Mouse (Mus musculus): ENCODE results near the gene Syn3. TPM values are rescaled to one million over a fixed set of nuclear protein-coding genes. Genes with fewer than 3 reads are reported as not detected.
"Not testable (repeated sequence)": the region's sequence is repeated elsewhere in the genome, so short reads cannot be mapped to it uniquely, and the experiment has no call there.

Syn3 gene
- polyA plus RNA-seq, 1 experiment from 2014 or later = 4.4 TPM

- H3K9me3 ChIP-seq (ENCODE audit: control insufficient read depth, low read length) = no peaks in the 10 kb centered on the region
- H3K36me3 ChIP-seq (ENCODE audit: control insufficient read depth, insufficient read depth, low read length) = no peaks in the 10 kb centered on the region
- WGBS = 78% methylated on average over 4 of the region's 4 CpGs
These were observed 113.0 kb downstream of the Syn3 start for GRCm38 (mm10) chr10:86385656-86386055.

GRCm38 (mm10) chr10:86384655-86385054 lies 114.0 kb downstream of the Syn3 start:
- peak; percentile 21 for DNase-seq (ENCODE audit: low spot score, missing footprints)
- H3K27me3 ChIP-seq (ENCODE audit: control insufficient read depth, insufficient read depth, low read length) = no peaks in the 10 kb centered on the region
- no peaks in the 10 kb centered on the region for H3K9me3 ChIP-seq (ENCODE audit: control insufficient read depth, low read length)
- ATAC-seq (ENCODE audit: low FRiP score) = no peak
- H3K4me2 ChIP-seq = no peak overlapping the region
- 91% methylated on average over 2 of the region's 2 CpGs for WGBS
- no peak overlapping the region for H3K9ac ChIP-seq (ENCODE audit: low read length)
- no peak overlapping the region for H3K27ac ChIP-seq (ENCODE audit: low read depth, low read length)
- H3K4me3 ChIP-seq (ENCODE audit: low read depth, low read length) = no peak overlapping the region
- peaks cover 1% of the 10 kb centered on the region; the same call in 1 of the 2 replicates for H3K4me1 ChIP-seq (ENCODE audit: control insufficient read depth, insufficient read depth, low read length)
- H3K36me3 ChIP-seq (ENCODE audit: control insufficient read depth, insufficient read depth, low read length) = no peaks in the 10 kb centered on the region

More at GRCm38 (mm10) chr10:86385656-86386055, 113.0 kb downstream of the Syn3 start:
- H3K4me1 ChIP-seq (ENCODE audit: control insufficient read depth, insufficient read depth, low read length) = peaks cover 3% of the 10 kb centered on the region; the same call in 1 of the 2 replicates
- H3K27me3 ChIP-seq (ENCODE audit: control insufficient read depth, insufficient read depth, low read length) = no peaks in the 10 kb centered on the region
- H3K4me2 ChIP-seq = no peak overlapping the region
- DNase-seq (ENCODE audit: low spot score, missing footprints) = peak; percentile 47
- no peak for ATAC-seq (ENCODE audit: low FRiP score)
- no peak overlapping the region for H3K4me3 ChIP-seq (ENCODE audit: low read depth, low read length)
- no peak overlapping the region for H3K27ac ChIP-seq (ENCODE audit: low read depth, low read length)
- H3K9ac ChIP-seq (ENCODE audit: low read length) = no peak overlapping the region

- H3K27ac ChIP-seq (ENCODE audit: low read depth, low read length) = no peak overlapping the region
- no peak overlapping the region for H3K4me2 ChIP-seq
- H3K9me3 ChIP-seq (ENCODE audit: control insufficient read depth, low read length) = no peaks in the 10 kb centered on the region
- H3K4me1 ChIP-seq (ENCODE audit: control insufficient read depth, insufficient read depth, low read length) = no peaks in the 10 kb centered on the region
- no peak overlapping the region for H3K4me3 ChIP-seq (ENCODE audit: low read depth, low read length)
- H3K9ac ChIP-seq (ENCODE audit: low read length) = no peak overlapping the region
- no peaks in the 10 kb centered on the region for H3K36me3 ChIP-seq (ENCODE audit: control insufficient read depth, insufficient read depth, low read length)
- ATAC-seq (ENCODE audit: low FRiP score) (no peak), DNase-seq (ENCODE audit: low spot score, missing footprints) (no peak)
- no peaks in the 10 kb centered on the region for H3K27me3 ChIP-seq (ENCODE audit: control insufficient read depth, insufficient read depth, low read length)
- 34% methylated on average over 2 of the region's 2 CpGs for WGBS
These were observed 116.8 kb downstream of the Syn3 start for GRCm38 (mm10) chr10:86381922-86382260.

- Histone ChIP-seq H3K9me3 (ENCODE audit: control insufficient read depth, low read length) (no peaks in the 10 kb centered on the region), H3K4me3 (ENCODE audit: low read depth, low read length) (no peak overlapping the region), H3K4me2 (no peak overlapping the region), H3K4me1 (ENCODE audit: control insufficient read depth, insufficient read depth, low read length) (no peaks in the 10 kb centered on the region), H3K27ac (ENCODE audit: low read depth, low read length) (no peak overlapping the region), H3K27me3 (ENCODE audit: control insufficient read depth, insufficient read depth, low read length) (no peaks in the 10 kb centered on the region), H3K9ac (ENCODE audit: low read length) (no peak overlapping the region), H3K36me3 (ENCODE audit: control insufficient read depth, insufficient read depth, low read length) (no peaks in the 10 kb centered on the region)
- WGBS = 75% methylated on average over 9 of the region's 9 CpGs
- no peak for ATAC-seq (ENCODE audit: low FRiP score)
- DNase-seq (ENCODE audit: low spot score, missing footprints) = peak; percentile 53
These were observed 117.4 kb downstream of the Syn3 start for GRCm38 (mm10) chr10:86381150-86381921.

- 87% methylated on average over 2 of the region's 2 CpGs for WGBS
- no peaks in the 10 kb centered on the region for H3K36me3 ChIP-seq (ENCODE audit: control insufficient read depth, insufficient read depth, low read length)
- no peak overlapping the region for H3K4me2 ChIP-seq
These were observed 118.1 kb downstream of the Syn3 start for GRCm38 (mm10) chr10:86380626-86381025.

GRCm38 (mm10) chr10:86378803-86379202 lies 119.9 kb downstream of the Syn3 start:
- WGBS = 87% methylated on average over 2 of the region's 2 CpGs
- not testable (repeated sequence) for H3K4me2 ChIP-seq; ATAC-seq (ENCODE audit: low FRiP score)

More at GRCm38 (mm10) chr10:86380626-86381025, 118.1 kb downstream of the Syn3 start:
- Histone ChIP-seq H3K27ac (ENCODE audit: low read depth, low read length) (no peak overlapping the region), H3K9ac (ENCODE audit: low read length) (no peak overlapping the region), H3K4me1 (ENCODE audit: control insufficient read depth, insufficient read depth, low read length) (no peaks in the 10 kb centered on the region), H3K27me3 (ENCODE audit: control insufficient read depth, insufficient read depth, low read length) (no peaks in the 10 kb centered on the region), H3K9me3 (ENCODE audit: control insufficient read depth, low read length) (no peaks in the 10 kb centered on the region), H3K4me3 (ENCODE audit: low read depth, low read length) (no peak overlapping the region)
- ATAC-seq (ENCODE audit: low FRiP score) = no peak
- peak; percentile 61 for DNase-seq (ENCODE audit: low spot score, missing footprints)

GRCm38 (mm10) chr10:86376392-86377185 lies 122.1 kb downstream of the Syn3 start:
- H3K4me1 ChIP-seq (ENCODE audit: control insufficient read depth, insufficient read depth, low read length) = no peaks in the 10 kb centered on the region
- no peak overlapping the region for H3K9ac ChIP-seq (ENCODE audit: low read length)
- WGBS = 75% methylated on average over 8 of the region's 8 CpGs
- ATAC-seq (ENCODE audit: low FRiP score) (no peak; the same call in 1 of the 2 replicates), DNase-seq (ENCODE audit: low spot score, missing footprints) (peak; percentile 51)
- no peak overlapping the region for H3K4me3 ChIP-seq (ENCODE audit: low read depth, low read length)
- H3K36me3 ChIP-seq (ENCODE audit: control insufficient read depth, insufficient read depth, low read length) = no peaks in the 10 kb centered on the region
- no peak overlapping the region for H3K4me2 ChIP-seq
- no peaks in the 10 kb centered on the region for H3K9me3 ChIP-seq (ENCODE audit: control insufficient read depth, low read length)
- H3K27ac ChIP-seq (ENCODE audit: low read depth, low read length) = no peak overlapping the region
- no peaks in the 10 kb centered on the region for H3K27me3 ChIP-seq (ENCODE audit: control insufficient read depth, insufficient read depth, low read length)

More at GRCm38 (mm10) chr10:86378803-86379202, 119.9 kb downstream of the Syn3 start:
- H3K4me3 ChIP-seq (ENCODE audit: low read depth, low read length); H3K36me3 ChIP-seq (ENCODE audit: control insufficient read depth, insufficient read depth, low read length); H3K27ac ChIP-seq (ENCODE audit: low read depth, low read length); DNase-seq (ENCODE audit: low spot score, missing footprints); H3K4me1 ChIP-seq (ENCODE audit: control insufficient read depth, insufficient read depth, low read length); H3K27me3 ChIP-seq (ENCODE audit: control insufficient read depth, insufficient read depth, low read length); H3K9me3 ChIP-seq (ENCODE audit: control insufficient read depth, low read length); H3K9ac ChIP-seq (ENCODE audit: low read length): not testable (repeated sequence)

- no peak overlapping the region for H3K27ac ChIP-seq (ENCODE audit: low read depth, low read length)
- no peak overlapping the region for H3K4me2 ChIP-seq
- H3K9me3 ChIP-seq (ENCODE audit: control insufficient read depth, low read length) = no peaks in the 10 kb centered on the region
- H3K4me3 ChIP-seq (ENCODE audit: low read depth, low read length) = no peak overlapping the region
- H3K9ac ChIP-seq (ENCODE audit: low read length) = no peak overlapping the region
- no peaks in the 10 kb centered on the region for H3K27me3 ChIP-seq (ENCODE audit: control insufficient read depth, insufficient read depth, low read length)
- peak; percentile 10 for DNase-seq (ENCODE audit: low spot score, missing footprints)
- H3K36me3 ChIP-seq (ENCODE audit: control insufficient read depth, insufficient read depth, low read length) = no peaks in the 10 kb centered on the region
- H3K4me1 ChIP-seq (ENCODE audit: control insufficient read depth, insufficient read depth, low read length) = no peaks in the 10 kb centered on the region
- WGBS = 83% methylated on average over 11 of the region's 11 CpGs
- ATAC-seq (ENCODE audit: low FRiP score) = no peak
These were observed 122.8 kb downstream of the Syn3 start for GRCm38 (mm10) chr10:86375903-86376302.

- Histone ChIP-seq H3K9ac (ENCODE audit: low read length) (no peak overlapping the region), H3K36me3 (ENCODE audit: control insufficient read depth, insufficient read depth, low read length) (no peaks in the 10 kb centered on the region), H3K4me3 (ENCODE audit: low read depth, low read length) (no peak overlapping the region), H3K9me3 (ENCODE audit: control insufficient read depth, low read length) (no peaks in the 10 kb centered on the region), H3K4me2 (no peak overlapping the region), H3K4me1 (ENCODE audit: control insufficient read depth, insufficient read depth, low read length) (no peaks in the 10 kb centered on the region), H3K27me3 (ENCODE audit: control insufficient read depth, insufficient read depth, low read length) (no peaks in the 10 kb centered on the region), H3K27ac (ENCODE audit: low read depth, low read length) (no peak overlapping the region)
- ATAC-seq (ENCODE audit: low FRiP score) (no peak), DNase-seq (ENCODE audit: low spot score, missing footprints) (peak; percentile 4)
- 96% methylated on average over 2 of the region's 2 CpGs for WGBS
These were observed 124.6 kb downstream of the Syn3 start for GRCm38 (mm10) chr10:86374061-86374460.

All from midbrain, embryonic 11.5 days (tissue).